Mouse (Mus musculus) stomach, postnatal 0 days (tissue): ENCODE results near the gene Capn11. TPM values are rescaled to one million over a fixed set of nuclear protein-coding genes. Genes with fewer than 3 reads are reported as not detected.

Experiments
- ATAC-seq: fragments of 200-750 bp; cut with Nextera tagmentation; 2 replicates; pipeline ENCODE4 v1.8.0; 2017; ENCODE audit not compliant: low FRiP score, low TSS enrichment
- DNase-seq: peaks from one replicate; pipeline ENCODE4 v3.0.0-alpha.2; 2016; ENCODE audit warnings: low spot score
- H3K27ac ChIP-seq: fragments of 300-500 bp; sonication (generic); replicated peaks from 2 replicates; pipeline ENCODE4 v1.5.1; 2014; ENCODE audit warnings: mild to moderate bottlenecking, control low read depth
- H3K27me3 ChIP-seq: fragments of 300-500 bp; sonication (generic); 2 replicates; pipeline ENCODE4 v1.6.1; 2014; ENCODE audit warnings: low read length; ENCODE audit not compliant: control insufficient read depth, insufficient read depth
- H3K36me3 ChIP-seq: fragments of 300-500 bp; sonication (generic); 2 replicates; pipeline ENCODE4 v1.6.1; 2014; ENCODE audit warnings: low read length, mixed read lengths; ENCODE audit not compliant: control insufficient read depth, insufficient read depth
- H3K4me1 ChIP-seq: fragments of 300-500 bp; sonication (generic); replicated peaks from 2 replicates; pipeline ENCODE4 v1.6.1; 2014; ENCODE audit warnings: antibody characterized with exemption; ENCODE audit not compliant: control insufficient read depth, insufficient read depth
- H3K4me2 ChIP-seq: fragments of 300-500 bp; sonication (generic); replicated peaks from 2 replicates; pipeline ENCODE4 v1.6.1; 2014; ENCODE audit warnings: low read depth, mild to moderate bottlenecking, control low read depth, moderate library complexity
- H3K4me3 ChIP-seq: fragments of 300-500 bp; sonication (generic); 2 replicates; pipeline ENCODE4 v1.5.1; 2014; ENCODE audit warnings: low read depth, low read length, control low read depth
- H3K9ac ChIP-seq: fragments of 300-500 bp; sonication (generic); 2 replicates; pipeline ENCODE4 v1.6.1; 2014; ENCODE audit warnings: mild to moderate bottlenecking, low read length, control low read depth, mixed read lengths
- H3K9me3 ChIP-seq: fragments of 300-500 bp; sonication (generic); 2 replicates; pipeline ENCODE4 v1.6.1; 2016; ENCODE audit warnings: low read length; ENCODE audit not compliant: control insufficient read depth
- CTCF ChIP-seq: IDR thresholded peaks from 2 replicates; pipeline ENCODE4 v1.5.1; 2016; ENCODE audit warnings: antibody characterized with exemption, low read depth, mild to moderate bottlenecking, moderate library complexity
- EP300 ChIP-seq: optimal IDR thresholded peaks from 2 replicates; pipeline ENCODE3; 2016; ENCODE audit warnings: antibody characterized with exemption
- WGBS: fragments of 180-500 bp; shearing (Covaris S2); extraction: QIAGEN DNeasy Blood & Tissue Kit; methylation state at CpG from one replicate; pipeline ENCODE4 v1.1.7; 2014; 5-methylcytosine and 5-hydroxymethylcytosine counted together
- polyA plus RNA-seq: library from polyadenylated mRNA; unstranded; fragments of >200 nt; fragmentation: Nextera tagmentation; extraction: Ambion mirVana; gene quantifications from 2 replicates; pipeline ENCODE4 v1.2.1, GENCODE M21; 2015

Capn11 gene
- polyA plus RNA-seq, 1 experiment from 2014 or later = 0.06 TPM

- no peak overlapping the region for H3K4me2 ChIP-seq
- WGBS = 36% methylated on average over 11 of the region's 11 CpGs
These were observed 62.3 kb downstream of the Capn11 start for GRCm38 (mm10) chr17:45596631-45597396.

GRCm38 (mm10) chr17:45595736-45596390 lies 63.3 kb downstream of the Capn11 start:
- no peaks in the 10 kb centered on the region for H3K36me3 ChIP-seq
- H3K27ac ChIP-seq = peak overlapping the region; percentile 65
- H3K9ac ChIP-seq = peak overlapping the region; percentile 73
- H3K27me3 ChIP-seq = no peaks in the 10 kb centered on the region
- peak overlapping the region; percentile 58 for H3K4me3 ChIP-seq
- TF ChIP-seq CTCF (no peak), EP300 (no peak)
- ATAC-seq (no peak; the same call in 1 of the 2 replicates), DNase-seq (no peak)
- H3K4me2 ChIP-seq = peak overlapping the region; percentile 96
- 10% methylated on average over 23 of the region's 23 CpGs for WGBS
- H3K4me1 ChIP-seq = peaks cover 22% of the 10 kb centered on the region
- H3K9me3 ChIP-seq = no peaks in the 10 kb centered on the region

More at GRCm38 (mm10) chr17:45596631-45597396, 62.3 kb downstream of the Capn11 start:
- peak; percentile 78 for TF ChIP-seq CTCF
- no peak for TF ChIP-seq EP300
- no peak overlapping the region for H3K4me3 ChIP-seq
- no peak overlapping the region for H3K9ac ChIP-seq
- no peaks in the 10 kb centered on the region for H3K27me3 ChIP-seq
- peaks cover 22% of the 10 kb centered on the region for H3K4me1 ChIP-seq
- H3K9me3 ChIP-seq = no peaks in the 10 kb centered on the region
- DNase-seq (peak; percentile 80), ATAC-seq (peak; percentile 58)
- peak overlapping the region; percentile 65 for H3K27ac ChIP-seq
- H3K36me3 ChIP-seq = no peaks in the 10 kb centered on the region

- DNase-seq = peak; percentile 75
- peak; percentile 51 for ATAC-seq
- peak overlapping the region; percentile 46; the same call in 1 of the 2 replicates for H3K27ac ChIP-seq
- peak overlapping the region; percentile 73 for H3K9ac ChIP-seq
- H3K4me2 ChIP-seq = peak overlapping the region; percentile 96
- TF ChIP-seq CTCF (no peak; the same call in 1 of the 2 replicates), EP300 (no peak)
- H3K36me3 ChIP-seq = no peaks in the 10 kb centered on the region
- no peaks in the 10 kb centered on the region for H3K9me3 ChIP-seq
- H3K4me3 ChIP-seq = peak overlapping the region; percentile 58
- H3K27me3 ChIP-seq = no peaks in the 10 kb centered on the region
- peaks cover 22% of the 10 kb centered on the region for H3K4me1 ChIP-seq
- WGBS = 2% methylated on average over 49 of the region's 58 CpGs
These were observed 64.0 kb downstream of the Capn11 start for GRCm38 (mm10) chr17:45594881-45595735.

- H3K36me3 ChIP-seq = peaks cover 6% of the 10 kb centered on the region
- TF ChIP-seq EP300 (no peak), CTCF (no peak)
- peak overlapping the region; percentile 96 for H3K4me2 ChIP-seq
- no peaks in the 10 kb centered on the region for H3K9me3 ChIP-seq
- no peaks in the 10 kb centered on the region for H3K27me3 ChIP-seq
- DNase-seq = no peak
- ATAC-seq = no peak
- H3K4me3 ChIP-seq = peak overlapping the region; percentile 58
- WGBS = 43% methylated on average over 8 of the region's 8 CpGs
- peaks cover 22% of the 10 kb centered on the region for H3K4me1 ChIP-seq
- no peak overlapping the region for H3K9ac ChIP-seq
- H3K27ac ChIP-seq = no peak overlapping the region
These were observed 64.9 kb downstream of the Capn11 start for GRCm38 (mm10) chr17:45594195-45594594.

- ATAC-seq = no peak
- Histone ChIP-seq H3K27ac (no peak overlapping the region), H3K4me3 (no peak overlapping the region), H3K27me3 (no peaks in the 10 kb centered on the region), H3K4me2 (peak overlapping the region; percentile 31), H3K36me3 (peaks cover 6% of the 10 kb centered on the region), H3K9me3 (no peaks in the 10 kb centered on the region), H3K4me1 (peaks cover 20% of the 10 kb centered on the region), H3K9ac (peak overlapping the region; percentile 18; the same call in 1 of the 2 replicates)
- no peak for DNase-seq
- WGBS = 36% methylated on average over 8 of the region's 8 CpGs
- peak; percentile 54 for TF ChIP-seq CTCF
- TF ChIP-seq EP300 = no peak
These were observed 65.6 kb downstream of the Capn11 start for GRCm38 (mm10) chr17:45593479-45593878.
